Mouse (Mus musculus) lung, postnatal 0 days (tissue): ENCODE measurements around the gene Ccdc127.

Experiments used
- CTCF ChIP-seq: IDR thresholded peaks from 2 replicates; pipeline ENCODE4 v1.5.1; 2016; ENCODE audit warnings: antibody characterized with exemption, mild to moderate bottlenecking
- EP300 ChIP-seq: IDR thresholded peaks from 2 replicates; pipeline ENCODE4 v1.6.1; 2016; ENCODE audit warnings: antibody characterized with exemption, mild to moderate bottlenecking, control low read depth

DNA sequence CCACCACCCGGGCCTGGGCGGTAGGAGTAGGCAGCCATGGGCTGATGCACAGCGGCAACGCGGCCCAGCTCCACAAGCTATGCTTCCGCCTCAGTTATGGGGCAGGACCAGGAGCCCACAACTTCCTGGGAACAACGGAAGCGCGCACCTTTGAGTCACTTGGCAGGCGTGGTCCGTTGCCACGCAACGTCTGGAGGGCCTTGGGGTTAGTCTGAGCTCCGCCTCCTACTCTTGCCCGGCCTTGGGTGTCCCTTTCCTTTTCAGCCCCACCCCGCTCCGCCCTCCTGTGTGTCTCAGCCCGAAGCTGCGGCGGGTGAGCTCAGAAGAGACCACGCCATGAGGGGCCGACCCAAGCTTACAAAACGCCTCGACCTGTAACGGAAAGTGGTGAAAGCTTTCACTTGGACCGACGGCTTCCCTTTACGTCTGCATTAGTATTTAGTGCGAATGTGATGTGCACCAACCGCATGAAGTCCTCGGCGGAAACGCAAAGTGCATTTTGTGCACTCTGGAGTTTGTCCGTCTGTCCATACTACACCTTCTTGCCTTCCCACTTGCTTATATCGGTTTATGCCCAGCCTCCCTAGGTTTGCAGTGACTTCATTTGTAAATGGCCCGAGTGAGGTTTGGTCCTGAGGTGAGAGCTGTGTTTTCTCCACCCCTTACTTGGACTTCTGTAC is 32.8 kb upstream of the Ccdc127 start, which contains the start of gene Pdcd6:
- TF ChIP-seq CTCF: no peak
- 0 out of 2 replicates have a peak, but pooled peaks have one; percentile 12 for TF ChIP-seq EP300
